Mouse (Mus musculus) myocyte (in vitro differentiated cells): ENCODE data around the gene Rabgap1l. TPM values are rescaled to one million over a fixed set of nuclear protein-coding genes. Genes with fewer than 3 reads are reported as not detected.

ENCODE experiments used
- H3K27me3 ChIP-seq: one replicate; pipeline ENCODE4 v1.6.1; 2011; ENCODE audit not compliant: control insufficient read depth, insufficient read depth, insufficient read length
- H3K36me3 ChIP-seq: one replicate; pipeline ENCODE4 v1.6.1; 2011; ENCODE audit not compliant: control insufficient read depth, insufficient read depth
- H3K4me2 ChIP-seq: one replicate; pipeline ENCODE4 v1.6.1; 2011; ENCODE audit warnings: low read depth, control low read depth
- H3K4me3 ChIP-seq: one replicate; pipeline ENCODE4 v1.5.1; 2011; ENCODE audit warnings: mild to moderate bottlenecking, control low read depth, moderate library complexity
- H3K79me2 ChIP-seq: one replicate; pipeline ENCODE4 v1.6.1; 2011; ENCODE audit not compliant: control insufficient read depth, insufficient read depth
- H3ac ChIP-seq: one replicate; pipeline ENCODE4 v1.6.1; 2011; ENCODE audit not compliant: control insufficient read depth, insufficient read length
- CEBPB ChIP-seq: IDR thresholded peaks from 2 replicates; pipeline ENCODE4 v1.6.1; 2011; ENCODE audit warnings: mild to moderate bottlenecking, moderate library complexity; ENCODE audit not compliant: poor library complexity, insufficient read depth, severe bottlenecking
- E2F4 ChIP-seq: IDR thresholded peaks from one replicate; pipeline ENCODE4 v1.6.1; 2011; ENCODE audit warnings: mild to moderate bottlenecking, control low read depth, moderate library complexity; ENCODE audit not compliant: insufficient read depth
- MAX ChIP-seq: IDR thresholded peaks from one replicate; pipeline ENCODE4 v1.6.1; 2011; ENCODE audit warnings: low read depth, mild to moderate bottlenecking, control low read depth
- MYOD1 ChIP-seq, 3 experiments: IDR thresholded peaks; one replicate each; pipeline ENCODE4 v1.6.1; 2011; ENCODE audit warnings: control low read depth in 2 of 3, low read depth in 2 of 3, mild to moderate bottlenecking in 2 of 3, moderate library complexity in 1 of 3; ENCODE audit not compliant: insufficient read length in 2 of 3, control insufficient read depth in 1 of 3
- MYOG ChIP-seq, 3 experiments: IDR thresholded peaks; one replicate each; pipeline ENCODE4 v1.6.1; 2011; ENCODE audit warnings: control low read depth in 2 of 3, low read depth in 2 of 3, mild to moderate bottlenecking in 2 of 3; ENCODE audit not compliant: insufficient read length in 2 of 3, control insufficient read depth in 1 of 3, insufficient read depth in 1 of 3
- POLR2A ChIP-seq: IDR thresholded peaks from one replicate; pipeline ENCODE4 v1.6.1; 2011; ENCODE audit warnings: low read depth, mild to moderate bottlenecking, control low read depth, moderate library complexity; ENCODE audit not compliant: insufficient read length
- POLR2AphosphoS2 ChIP-seq: IDR thresholded peaks from one replicate; pipeline ENCODE4 v1.6.1; 2011; ENCODE audit warnings: low read depth, control low read depth; ENCODE audit not compliant: insufficient read length
- REST ChIP-seq: IDR thresholded peaks from one replicate; pipeline ENCODE4 v1.6.1; 2011; ENCODE audit warnings: mild to moderate bottlenecking, control low read depth, moderate library complexity; ENCODE audit not compliant: insufficient read depth, insufficient read length
- SRF ChIP-seq: IDR thresholded peaks from one replicate; pipeline ENCODE4 v1.6.1; 2011; ENCODE audit warnings: low read depth; ENCODE audit not compliant: control insufficient read depth, insufficient read length
- TCF12 ChIP-seq: IDR thresholded peaks from one replicate; pipeline ENCODE4 v1.6.1; 2011; ENCODE audit warnings: mild to moderate bottlenecking, control low read depth; ENCODE audit not compliant: poor library complexity, insufficient read depth, severe bottlenecking
- TCF3 ChIP-seq: IDR thresholded peaks from one replicate; pipeline ENCODE4 v1.6.1; 2011; ENCODE audit warnings: low read depth, control low read depth; ENCODE audit not compliant: insufficient read length
- USF1 ChIP-seq: IDR thresholded peaks from one replicate; pipeline ENCODE4 v1.6.1; 2011; ENCODE audit warnings: low read depth, mild to moderate bottlenecking, control low read depth, moderate library complexity
- polyA plus RNA-seq: library from polyadenylated mRNA; unstranded; fragments of >200 nt; fragmentation: generic; extraction: Trizol; gene quantifications from one replicate; pipeline ENCODE4 v1.2.1, GENCODE M21; 2012; ENCODE audit warnings: missing spikeins

Rabgap1l gene
- polyA plus RNA-seq, 1 experiment = 6.3 TPM

DNA sequence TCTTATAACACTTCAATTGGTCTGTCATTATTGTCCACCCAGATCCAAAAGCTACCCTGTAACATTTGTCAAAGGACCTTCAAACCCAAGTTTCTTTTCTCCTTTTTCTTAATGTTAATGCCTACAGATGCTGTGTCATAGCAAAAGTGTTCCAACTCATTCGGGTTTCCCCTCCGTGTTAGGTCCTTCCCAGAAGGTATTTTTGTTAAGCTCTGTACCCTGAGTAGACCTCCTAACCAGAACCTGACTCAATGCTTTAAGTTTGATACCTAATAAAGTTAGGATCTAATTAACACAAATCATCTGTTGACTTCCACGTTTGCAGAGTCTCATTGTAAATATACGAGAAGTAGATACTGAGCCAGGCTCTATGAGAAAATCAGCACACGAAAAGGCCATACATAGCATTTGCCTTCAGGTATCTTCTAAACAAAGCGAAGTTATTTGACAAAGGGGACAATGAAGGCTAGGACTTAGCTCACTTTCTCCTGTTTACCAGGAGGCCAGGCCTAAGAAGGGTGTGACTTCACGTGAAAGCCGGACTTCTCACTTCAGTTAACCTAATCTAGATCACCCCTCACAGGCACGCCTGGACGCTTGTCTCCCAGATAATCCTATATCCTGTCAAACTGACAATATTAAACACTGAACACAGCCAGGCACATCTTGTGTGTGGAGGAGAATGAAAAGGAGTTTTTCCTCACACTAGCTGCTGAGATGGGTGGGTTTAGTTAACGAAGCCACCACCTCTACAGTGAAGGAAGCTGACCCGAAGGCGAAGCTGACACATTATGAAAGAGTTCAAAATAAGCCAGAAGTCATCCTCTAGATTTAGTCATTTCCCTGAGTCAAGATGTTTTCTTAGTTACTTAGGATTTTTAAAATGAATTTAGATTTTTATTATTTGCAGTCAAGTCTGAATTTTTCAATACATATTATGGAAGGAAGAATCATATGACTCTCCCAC is 1.1 kb upstream of the Rabgap1l start:
- H3ac ChIP-seq = no peak overlapping the region
- peaks cover 9% of the 10 kb centered on the region for H3K79me2 ChIP-seq
- H3K4me2 ChIP-seq = no peak overlapping the region
- H3K36me3 ChIP-seq = no peaks in the 10 kb centered on the region
- H3K4me3 ChIP-seq = no peak overlapping the region
- TF ChIP-seq REST (no peak), MAX (no peak), POLR2A (no peak), SRF (no peak), TCF12 (no peak), CEBPB (no peak), E2F4 (no peak), TCF3 (no peak), POLR2AphosphoS2 (no peak)
- H3K27me3 ChIP-seq = no peaks in the 10 kb centered on the region

DNA sequence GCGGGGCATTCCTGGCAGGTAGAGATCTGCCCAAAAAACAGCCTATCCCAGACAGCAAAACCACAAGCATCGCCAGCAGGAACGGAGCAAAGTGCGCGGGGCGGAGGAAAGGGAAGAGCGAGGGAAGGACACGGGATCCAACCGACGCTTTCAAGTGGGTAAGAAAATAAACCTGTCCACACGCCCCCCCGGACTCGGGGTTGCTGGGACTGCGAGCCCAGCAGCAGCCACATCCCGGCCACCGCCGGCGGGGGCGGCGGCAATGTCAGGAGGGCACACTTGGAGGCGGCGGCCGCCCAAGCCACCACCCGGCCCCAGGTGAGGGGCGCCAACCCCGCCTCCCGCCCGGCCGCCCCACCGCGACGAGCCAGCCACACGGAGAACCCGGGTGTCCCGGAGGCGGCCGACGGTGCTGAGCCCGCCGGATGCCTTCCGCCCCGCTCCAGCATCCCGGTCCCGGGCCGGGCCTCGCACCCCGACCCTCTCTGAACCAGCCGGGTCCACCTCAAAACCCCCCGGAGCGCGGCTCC is 790 bp downstream of the Rabgap1l start:
- no peak for TF ChIP-seq CEBPB
- no peak for TF ChIP-seq USF1
- TF ChIP-seq TCF12 = no peak
- no peak for TF ChIP-seq SRF
- TF ChIP-seq REST = no peak
- TF ChIP-seq POLR2AphosphoS2 = no peak
- Histone ChIP-seq H3K4me3 (peak overlapping the region; percentile 54), H3K36me3 (no peaks in the 10 kb centered on the region), H3K79me2 (peaks cover 12% of the 10 kb centered on the region), H3K4me2 (peak overlapping the region; percentile 71), H3K27me3 (no peaks in the 10 kb centered on the region), H3ac (peak overlapping the region; percentile 44)

DNA sequence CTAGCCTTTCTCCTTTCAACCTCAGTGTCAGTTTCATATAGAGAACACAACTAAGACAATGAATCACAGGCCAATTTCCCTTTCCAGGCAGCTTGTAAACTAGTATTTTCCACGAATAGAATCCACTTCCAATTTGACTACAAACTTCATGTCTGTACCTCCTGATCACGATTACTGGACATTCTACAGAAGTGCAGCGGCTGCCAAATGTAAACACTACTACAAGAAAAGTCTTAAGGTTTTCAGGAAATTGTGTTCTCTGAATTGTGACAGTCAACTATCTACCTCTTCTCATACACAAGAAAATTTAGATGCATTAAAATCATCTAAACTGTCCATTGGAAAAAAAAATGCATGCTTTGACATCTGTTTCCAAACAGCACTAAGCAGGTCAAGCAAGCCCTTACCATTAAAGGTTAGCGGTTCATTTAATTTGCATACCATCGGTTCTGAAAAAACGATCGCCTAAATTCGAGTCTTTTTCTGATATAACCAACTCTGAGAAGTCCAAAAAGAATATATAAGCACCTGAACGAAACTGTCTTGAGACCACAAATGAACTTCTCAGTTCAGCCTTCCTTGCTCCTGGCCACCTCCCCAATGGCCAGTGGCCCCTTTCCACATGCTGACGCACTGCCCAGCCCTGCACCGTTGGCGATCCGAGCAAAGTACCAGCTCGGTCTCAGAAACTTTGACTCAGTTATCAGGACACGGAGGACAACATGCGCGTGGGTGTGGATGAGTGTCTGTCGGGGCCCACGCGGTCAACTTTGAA is 1.4 kb downstream of the Rabgap1l start:
- H3K79me2 ChIP-seq = peaks cover 12% of the 10 kb centered on the region
- peak overlapping the region; percentile 44 for H3ac ChIP-seq
- H3K36me3 ChIP-seq = no peaks in the 10 kb centered on the region
- peak overlapping the region; percentile 54 for H3K4me3 ChIP-seq
- peak overlapping the region; percentile 71 for H3K4me2 ChIP-seq
- no peaks in the 10 kb centered on the region for H3K27me3 ChIP-seq
- TF ChIP-seq TCF3 (no peak), SRF (no peak), MYOG (IDR thresholded peaks at IDR 0.05; ENCODE audit: control insufficient read depth in 1 of 3, insufficient read depth in 1 of 3, insufficient read length in 2 of 3, low read depth in 2 of 3) (no peak), MYOD1 (IDR thresholded peaks at IDR 0.05; ENCODE audit: control insufficient read depth in 1 of 3, insufficient read length in 2 of 3, low read depth in 2 of 3) (no peak), CEBPB (no peak), USF1 (no peak), TCF12 (no peak), MAX (no peak), POLR2A (no peak), POLR2AphosphoS2 (no peak), E2F4 (no peak), REST (no peak)

DNA sequence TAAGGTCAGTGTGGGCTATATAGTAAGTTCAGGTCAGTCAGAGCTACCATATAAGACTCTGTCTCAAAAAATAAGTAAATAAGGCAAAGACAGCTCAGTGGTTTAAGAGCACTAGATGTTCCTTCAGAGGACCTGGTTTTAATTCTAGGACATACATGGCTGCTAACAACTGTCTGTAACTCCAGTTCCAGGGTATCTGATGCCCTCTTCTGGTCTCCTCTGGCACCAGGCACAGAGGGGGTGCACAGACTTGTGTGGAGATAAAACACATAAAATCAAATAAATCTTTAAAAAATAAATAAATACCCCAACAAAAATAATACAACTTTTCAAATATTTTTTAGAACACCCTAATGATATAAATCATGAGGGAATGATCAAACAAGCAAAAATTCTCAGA is 2.4 kb downstream of the Rabgap1l start:
- Histone ChIP-seq H3K4me2 (no peak overlapping the region), H3ac (no peak overlapping the region), H3K36me3 (no peaks in the 10 kb centered on the region), H3K79me2 (peaks cover 12% of the 10 kb centered on the region), H3K4me3 (no peak overlapping the region), H3K27me3 (no peaks in the 10 kb centered on the region)
- TF ChIP-seq TCF3 (no peak), MAX (no peak), REST (no peak), USF1 (no peak), MYOD1 (IDR thresholded peaks at IDR 0.05; ENCODE audit: control insufficient read depth in 1 of 3, insufficient read length in 2 of 3, low read depth in 2 of 3) (no peak), E2F4 (no peak), POLR2A (no peak), SRF (no peak), POLR2AphosphoS2 (no peak), MYOG (IDR thresholded peaks at IDR 0.05; ENCODE audit: control insufficient read depth in 1 of 3, insufficient read depth in 1 of 3, insufficient read length in 2 of 3, low read depth in 2 of 3) (no peak), CEBPB (no peak)

DNA sequence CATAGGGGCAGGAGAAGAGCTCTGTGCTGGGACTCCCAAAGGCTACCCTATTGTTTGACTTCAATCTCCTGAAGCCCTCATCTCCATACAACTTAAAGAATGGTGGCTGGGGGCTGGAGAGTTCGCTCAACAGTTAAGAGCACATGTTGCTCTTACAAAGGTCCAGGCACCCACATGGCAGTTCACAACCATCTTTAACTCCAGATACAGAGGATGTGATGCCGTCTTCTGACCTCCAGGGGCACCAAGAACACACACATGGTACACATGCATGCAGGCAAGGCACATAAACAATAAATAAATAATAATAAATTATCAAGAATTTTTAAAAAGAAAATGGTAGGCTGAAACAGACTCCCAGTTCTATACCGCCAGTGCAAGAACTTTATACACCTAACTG is 3.1 kb downstream of the Rabgap1l start:
- no peak for TF ChIP-seq POLR2AphosphoS2
- no peaks in the 10 kb centered on the region for H3K36me3 ChIP-seq
- H3K4me2 ChIP-seq = no peak overlapping the region
- H3K27me3 ChIP-seq = no peaks in the 10 kb centered on the region
- H3ac ChIP-seq = no peak overlapping the region
- H3K79me2 ChIP-seq = peaks cover 12% of the 10 kb centered on the region
- H3K4me3 ChIP-seq = no peak overlapping the region
